Mouse (Mus musculus): ENCODE measurements around the gene Scfd2. TPM values are rescaled to one million over a fixed set of nuclear protein-coding genes. Genes with fewer than 3 reads are reported as not detected.

Gene Scfd2
- polyA plus RNA-seq, 1 experiment = 9.6 TPM

DNA sequence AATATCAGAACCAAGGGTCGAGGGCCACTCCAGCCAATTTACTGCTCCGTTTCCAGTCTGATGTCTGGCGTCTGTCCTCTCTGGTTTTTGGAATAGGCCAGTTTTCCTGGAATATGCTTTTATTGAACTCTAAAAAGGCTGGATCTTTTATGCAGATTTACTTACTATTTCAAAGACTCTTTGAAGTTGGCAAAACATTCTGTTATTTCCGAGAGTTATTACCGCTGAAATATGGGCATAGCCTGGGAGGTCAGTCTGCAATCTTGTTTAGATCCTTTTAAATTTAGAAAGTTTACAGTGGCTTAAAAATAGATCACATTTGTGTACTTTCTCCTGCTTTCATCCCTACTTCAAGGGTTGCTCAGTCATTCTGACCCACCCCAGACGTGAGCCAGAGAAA lies 307.1 kb downstream of the Scfd2 start:
- H3K27ac ChIP-seq (ENCODE audit: insufficient read depth, low read depth, low read length) = no peak overlapping the region
- TF ChIP-seq CTCF (IDR thresholded peaks at IDR 0.05; ENCODE audit: extremely low read depth, insufficient read length, insufficient replicate concordance, low read depth, low read length) = no peak
- no peak for TF ChIP-seq POLR2A (IDR thresholded peaks at IDR 0.05; ENCODE audit: low read depth, low read length)
- H3K4me1 ChIP-seq (ENCODE audit: control insufficient read depth, insufficient read depth, insufficient read length, low read length) = no peaks in the 10 kb centered on the region
- WGBS = 88% methylated on average over 6 of the region's 6 CpGs
- H3K27me3 ChIP-seq (ENCODE audit: control insufficient read depth, insufficient read depth, low read length) = no peaks in the 10 kb centered on the region
- no peaks in the 10 kb centered on the region for H3K36me3 ChIP-seq (ENCODE audit: control insufficient read depth, insufficient read depth, low read length)
- H3K4me3 ChIP-seq (ENCODE audit: low read depth, low read length) = no peak overlapping the region

DNA sequence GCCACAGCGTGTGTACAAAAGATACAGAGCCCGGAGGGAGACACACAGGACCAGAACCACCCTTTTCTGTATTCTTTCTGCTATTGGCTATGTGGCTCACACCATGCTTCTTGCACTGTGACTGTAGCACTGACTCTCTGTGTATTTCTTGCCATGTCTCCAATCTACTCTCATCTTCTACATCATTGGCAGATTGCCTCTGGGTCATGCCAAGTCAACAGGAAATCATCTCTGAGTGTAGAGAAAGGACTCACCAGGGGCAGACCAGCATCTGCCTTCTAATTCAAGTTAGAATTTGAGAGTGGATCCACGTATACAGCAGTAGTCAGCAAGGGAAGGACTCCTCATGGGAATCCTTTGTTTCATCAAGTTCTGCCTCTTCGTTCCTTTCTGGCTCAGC lies 308.9 kb downstream of the Scfd2 start:
- H3K27ac ChIP-seq (ENCODE audit: insufficient read depth, low read depth, low read length) = no peak overlapping the region
- no peaks in the 10 kb centered on the region for H3K4me1 ChIP-seq (ENCODE audit: control insufficient read depth, insufficient read depth, insufficient read length, low read length)
- WGBS = 87% methylated on average over 4 of the region's 4 CpGs

DNA sequence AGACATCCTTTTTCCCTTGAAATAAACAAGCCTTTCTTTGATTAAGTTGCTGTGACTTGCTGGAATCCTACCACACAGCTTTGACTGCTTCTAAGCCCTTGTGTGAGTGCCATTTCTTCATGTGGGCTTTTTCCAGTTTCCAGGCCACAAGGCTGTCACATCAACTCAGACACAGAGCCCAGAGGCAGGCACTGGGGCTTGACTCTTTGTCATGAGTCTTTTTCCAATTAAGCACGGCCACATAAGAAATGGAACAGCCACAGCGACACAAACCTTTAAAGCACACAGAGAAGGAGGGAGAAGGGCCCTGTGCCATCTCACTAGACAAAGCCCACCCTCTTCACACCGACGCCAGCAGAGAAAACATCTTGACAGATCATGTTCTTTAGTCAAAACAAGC lies 313.0 kb downstream of the Scfd2 start:
- no peak overlapping the region for H3K4me3 ChIP-seq (ENCODE audit: low read depth, low read length)
- no peaks in the 10 kb centered on the region for H3K4me1 ChIP-seq (ENCODE audit: control insufficient read depth, insufficient read depth, insufficient read length, low read length)
- no peak for TF ChIP-seq POLR2A (IDR thresholded peaks at IDR 0.05; ENCODE audit: low read depth, low read length)
- TF ChIP-seq CTCF (IDR thresholded peaks at IDR 0.05; ENCODE audit: extremely low read depth, insufficient read length, insufficient replicate concordance, low read depth, low read length) = no peak
- no peaks in the 10 kb centered on the region for H3K36me3 ChIP-seq (ENCODE audit: control insufficient read depth, insufficient read depth, low read length)
- 88% methylated on average over 4 of the region's 4 CpGs for WGBS
- no peak overlapping the region for H3K27ac ChIP-seq (ENCODE audit: insufficient read depth, low read depth, low read length)
- H3K27me3 ChIP-seq (ENCODE audit: control insufficient read depth, insufficient read depth, low read length) = no peaks in the 10 kb centered on the region

More for the DNA sequence above, 308.9 kb downstream of the Scfd2 start:
- Histone ChIP-seq H3K4me3 (ENCODE audit: low read depth, low read length) (no peak overlapping the region), H3K27me3 (ENCODE audit: control insufficient read depth, insufficient read depth, low read length) (no peaks in the 10 kb centered on the region), H3K36me3 (ENCODE audit: control insufficient read depth, insufficient read depth, low read length) (no peaks in the 10 kb centered on the region)
- TF ChIP-seq POLR2A (IDR thresholded peaks at IDR 0.05; ENCODE audit: low read depth, low read length) (no peak), CTCF (IDR thresholded peaks at IDR 0.05; ENCODE audit: extremely low read depth, insufficient read length, insufficient replicate concordance, low read depth, low read length) (no peak)

DNA sequence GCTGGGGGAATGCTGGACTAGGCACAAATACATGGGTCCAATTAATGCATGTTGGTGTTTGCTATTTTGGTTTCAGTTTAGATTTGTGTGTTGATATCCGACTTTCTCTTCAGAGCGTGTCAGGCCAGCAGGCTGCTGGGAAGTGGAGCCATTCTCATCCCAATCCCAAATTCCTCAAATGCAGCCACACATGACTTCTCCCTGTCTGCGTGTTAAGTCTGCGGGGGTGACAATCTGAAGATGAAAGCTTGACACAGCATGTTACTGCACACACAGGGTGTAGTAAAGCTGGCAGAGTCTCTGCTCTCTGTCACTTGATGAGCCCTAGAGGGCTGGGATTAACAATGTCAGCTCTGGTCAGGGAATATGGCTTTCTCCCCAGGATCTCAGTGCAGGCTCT lies 316.4 kb downstream of the Scfd2 start:
- H3K4me1 ChIP-seq (ENCODE audit: control insufficient read depth, insufficient read depth, insufficient read length, low read length) = no peaks in the 10 kb centered on the region

DNA sequence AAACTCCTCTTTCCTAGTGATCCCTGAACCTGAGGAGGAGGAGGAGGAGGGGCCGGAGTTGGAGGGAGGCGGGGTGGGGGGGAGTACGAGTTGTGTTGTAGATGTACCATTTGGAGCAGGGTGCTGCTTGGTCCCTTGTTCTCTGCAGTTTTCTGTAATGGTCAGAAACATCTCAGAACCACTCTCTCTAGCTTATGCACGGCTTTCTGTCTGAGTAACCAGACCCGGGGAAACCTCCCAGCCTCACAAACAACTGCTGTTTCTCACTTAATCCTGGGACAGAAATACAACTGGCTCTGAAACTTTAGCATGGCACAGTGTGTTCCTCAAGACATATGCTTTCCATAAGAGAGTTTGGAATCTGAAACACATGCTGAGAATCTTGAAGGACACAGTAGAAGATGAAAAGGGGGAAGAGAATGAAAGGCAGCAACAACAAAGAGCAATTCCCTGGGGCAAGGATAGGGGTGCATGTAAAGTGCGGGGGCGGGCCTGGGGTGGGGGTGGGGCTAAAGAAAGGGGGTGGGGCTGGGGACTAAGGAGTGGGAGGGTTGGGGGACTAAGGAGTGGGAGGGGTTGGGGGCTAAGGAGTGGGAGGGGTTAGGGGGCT lies 317.0 kb downstream of the Scfd2 start:
- Histone ChIP-seq H3K4me3 (ENCODE audit: low read depth, low read length) (no peak overlapping the region), H3K4me1 (ENCODE audit: control insufficient read depth, insufficient read depth, insufficient read length, low read length) (no peaks in the 10 kb centered on the region), H3K27ac (ENCODE audit: insufficient read depth, low read depth, low read length) (no peak overlapping the region), H3K36me3 (ENCODE audit: control insufficient read depth, insufficient read depth, low read length) (no peaks in the 10 kb centered on the region), H3K27me3 (ENCODE audit: control insufficient read depth, insufficient read depth, low read length) (no peaks in the 10 kb centered on the region)
- 58% methylated on average over 7 of the region's 7 CpGs for WGBS
- TF ChIP-seq CTCF (IDR thresholded peaks at IDR 0.05; ENCODE audit: extremely low read depth, insufficient read length, insufficient replicate concordance, low read depth, low read length) (no peak), POLR2A (IDR thresholded peaks at IDR 0.05; ENCODE audit: low read depth, low read length) (no peak)

More for the DNA sequence above, 316.4 kb downstream of the Scfd2 start:
- Histone ChIP-seq H3K4me3 (ENCODE audit: low read depth, low read length) (no peak overlapping the region), H3K36me3 (ENCODE audit: control insufficient read depth, insufficient read depth, low read length) (no peaks in the 10 kb centered on the region), H3K27ac (ENCODE audit: insufficient read depth, low read depth, low read length) (no peak overlapping the region), H3K27me3 (ENCODE audit: control insufficient read depth, insufficient read depth, low read length) (no peaks in the 10 kb centered on the region)
- TF ChIP-seq CTCF (IDR thresholded peaks at IDR 0.05; ENCODE audit: extremely low read depth, insufficient read length, insufficient replicate concordance, low read depth, low read length) (no peak), POLR2A (IDR thresholded peaks at IDR 0.05; ENCODE audit: low read depth, low read length) (no peak)
- 73% methylated on average over 4 of the region's 4 CpGs for WGBS

DNA sequence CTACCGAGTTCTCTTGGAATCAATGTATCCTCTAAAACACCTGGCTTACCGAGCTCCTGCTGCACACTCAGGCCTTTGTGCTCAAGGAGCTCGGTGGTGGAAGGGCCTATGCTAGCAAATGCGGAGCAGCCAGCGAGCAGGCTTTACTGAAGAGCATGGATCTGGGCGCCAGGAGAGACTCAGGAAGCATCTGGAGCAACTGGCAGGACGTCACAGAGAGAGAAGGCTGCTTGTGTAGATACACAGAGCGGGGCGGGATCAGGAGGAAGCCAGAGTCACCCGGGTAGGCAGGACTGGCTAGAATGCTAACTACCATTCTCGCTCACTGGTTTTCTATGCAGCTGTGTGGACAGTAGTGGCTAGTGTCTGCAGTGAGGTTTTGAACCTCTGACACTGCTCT lies 320.2 kb downstream of the Scfd2 start:
- no peaks in the 10 kb centered on the region for H3K27me3 ChIP-seq (ENCODE audit: control insufficient read depth, insufficient read depth, low read length)
- no peak overlapping the region for H3K27ac ChIP-seq (ENCODE audit: insufficient read depth, low read depth, low read length)
- no peaks in the 10 kb centered on the region for H3K36me3 ChIP-seq (ENCODE audit: control insufficient read depth, insufficient read depth, low read length)
- TF ChIP-seq POLR2A (IDR thresholded peaks at IDR 0.05; ENCODE audit: low read depth, low read length) (no peak), CTCF (IDR thresholded peaks at IDR 0.05; ENCODE audit: extremely low read depth, insufficient read length, insufficient replicate concordance, low read depth, low read length) (no peak)
- no peak overlapping the region for H3K4me3 ChIP-seq (ENCODE audit: low read depth, low read length)
- 77% methylated on average over 11 of the region's 11 CpGs for WGBS
- H3K4me1 ChIP-seq (ENCODE audit: control insufficient read depth, insufficient read depth, insufficient read length, low read length) = no peaks in the 10 kb centered on the region

DNA sequence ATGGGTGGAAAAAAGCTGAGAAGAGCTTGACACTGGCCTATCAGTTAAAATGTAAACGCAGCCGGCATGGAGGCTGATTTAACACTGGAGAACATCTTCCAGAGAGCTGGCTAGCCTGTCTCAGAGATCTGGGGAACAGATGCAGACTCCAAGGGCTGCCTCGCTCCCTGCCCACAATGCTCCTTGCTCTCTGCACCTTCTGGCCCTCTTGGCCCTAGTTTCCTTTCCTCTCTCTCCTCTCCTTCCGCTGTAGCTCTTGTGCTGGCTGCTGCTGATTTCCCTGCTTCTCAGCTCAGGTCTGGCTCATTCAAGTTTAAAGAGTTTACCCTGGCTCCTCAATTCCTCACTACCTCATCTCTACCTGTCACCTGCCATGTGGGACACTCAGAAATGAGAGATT lies 321.9 kb downstream of the Scfd2 start:
- no peak overlapping the region for H3K27ac ChIP-seq (ENCODE audit: insufficient read depth, low read depth, low read length)
- no peaks in the 10 kb centered on the region for H3K4me1 ChIP-seq (ENCODE audit: control insufficient read depth, insufficient read depth, insufficient read length, low read length)
- TF ChIP-seq CTCF (IDR thresholded peaks at IDR 0.05; ENCODE audit: extremely low read depth, insufficient read length, insufficient replicate concordance, low read depth, low read length) (no peak), POLR2A (IDR thresholded peaks at IDR 0.05; ENCODE audit: low read depth, low read length) (no peak)
- 87% methylated on average over 4 of the region's 4 CpGs for WGBS
- H3K36me3 ChIP-seq (ENCODE audit: control insufficient read depth, insufficient read depth, low read length) = no peaks in the 10 kb centered on the region
- H3K27me3 ChIP-seq (ENCODE audit: control insufficient read depth, insufficient read depth, low read length) = no peaks in the 10 kb centered on the region
- H3K4me3 ChIP-seq (ENCODE audit: low read depth, low read length) = no peak overlapping the region

All from small intestine, adult 2 months (tissue).